Mouse (Mus musculus) stomach, postnatal 0 days (tissue): ENCODE data around the gene Lrrc17. TPM values are rescaled to one million over a fixed set of nuclear protein-coding genes. Genes with fewer than 3 reads are reported as not detected.

Experiments
- ATAC-seq: fragments of 200-750 bp; cut with Nextera tagmentation; 2 replicates; pipeline ENCODE4 v1.8.0; 2017; ENCODE audit not compliant: low FRiP score, low TSS enrichment
- DNase-seq: peaks from one replicate; pipeline ENCODE4 v3.0.0-alpha.2; 2016; ENCODE audit warnings: low spot score
- H3K27ac ChIP-seq: fragments of 300-500 bp; sonication (generic); replicated peaks from 2 replicates; pipeline ENCODE4 v1.5.1; 2014; ENCODE audit warnings: mild to moderate bottlenecking, control low read depth
- H3K27me3 ChIP-seq: fragments of 300-500 bp; sonication (generic); 2 replicates; pipeline ENCODE4 v1.6.1; 2014; ENCODE audit warnings: low read length; ENCODE audit not compliant: control insufficient read depth, insufficient read depth
- H3K36me3 ChIP-seq: fragments of 300-500 bp; sonication (generic); 2 replicates; pipeline ENCODE4 v1.6.1; 2014; ENCODE audit warnings: low read length, mixed read lengths; ENCODE audit not compliant: control insufficient read depth, insufficient read depth
- H3K4me1 ChIP-seq: fragments of 300-500 bp; sonication (generic); replicated peaks from 2 replicates; pipeline ENCODE4 v1.6.1; 2014; ENCODE audit warnings: antibody characterized with exemption; ENCODE audit not compliant: control insufficient read depth, insufficient read depth
- H3K4me2 ChIP-seq: fragments of 300-500 bp; sonication (generic); replicated peaks from 2 replicates; pipeline ENCODE4 v1.6.1; 2014; ENCODE audit warnings: low read depth, mild to moderate bottlenecking, control low read depth, moderate library complexity
- H3K4me3 ChIP-seq: fragments of 300-500 bp; sonication (generic); 2 replicates; pipeline ENCODE4 v1.5.1; 2014; ENCODE audit warnings: low read depth, low read length, control low read depth
- H3K9ac ChIP-seq: fragments of 300-500 bp; sonication (generic); 2 replicates; pipeline ENCODE4 v1.6.1; 2014; ENCODE audit warnings: mild to moderate bottlenecking, low read length, control low read depth, mixed read lengths
- H3K9me3 ChIP-seq: fragments of 300-500 bp; sonication (generic); 2 replicates; pipeline ENCODE4 v1.6.1; 2016; ENCODE audit warnings: low read length; ENCODE audit not compliant: control insufficient read depth
- CTCF ChIP-seq: IDR thresholded peaks from 2 replicates; pipeline ENCODE4 v1.5.1; 2016; ENCODE audit warnings: antibody characterized with exemption, low read depth, mild to moderate bottlenecking, moderate library complexity
- EP300 ChIP-seq: optimal IDR thresholded peaks from 2 replicates; pipeline ENCODE3; 2016; ENCODE audit warnings: antibody characterized with exemption
- WGBS: fragments of 180-500 bp; shearing (Covaris S2); extraction: QIAGEN DNeasy Blood & Tissue Kit; methylation state at CpG from one replicate; pipeline ENCODE4 v1.1.7; 2014; 5-methylcytosine and 5-hydroxymethylcytosine counted together
- polyA plus RNA-seq: library from polyadenylated mRNA; unstranded; fragments of >200 nt; fragmentation: Nextera tagmentation; extraction: Ambion mirVana; gene quantifications from 2 replicates; pipeline ENCODE4 v1.2.1, GENCODE M21; 2015

Gene Lrrc17
- polyA plus RNA-seq, 1 experiment from 2014 or later, result 18.5 TPM

DNA sequence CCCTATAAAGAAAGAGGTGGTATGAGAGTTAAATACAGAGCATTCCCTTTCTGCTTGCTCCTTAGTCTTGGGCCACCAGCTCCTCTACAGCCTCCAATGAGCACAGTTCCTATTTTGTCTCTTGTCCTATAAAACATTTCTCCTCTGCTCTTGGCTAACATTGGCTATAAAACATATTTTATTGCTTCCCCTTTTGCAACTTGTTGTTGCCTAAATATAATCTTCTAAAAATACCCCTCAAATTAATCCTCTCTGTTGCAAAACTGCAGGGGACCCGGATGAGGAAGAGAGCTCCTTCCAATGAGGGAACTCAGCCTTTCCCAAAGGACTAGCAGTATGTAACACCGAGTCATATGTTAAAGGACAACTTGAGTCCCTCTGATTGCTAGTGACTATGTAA is 20.6 kb downstream of the Lrrc17 start:
- Histone ChIP-seq H3K36me3 (peaks cover 2% of the 10 kb centered on the region; the same call in 1 of the 2 replicates), H3K9me3 (no peaks in the 10 kb centered on the region), H3K27me3 (no peaks in the 10 kb centered on the region), H3K4me1 (no peaks in the 10 kb centered on the region), H3K4me2 (no peak overlapping the region), H3K4me3 (no peak overlapping the region), H3K9ac (no peak overlapping the region), H3K27ac (no peak overlapping the region)
- TF ChIP-seq CTCF (no peak), EP300 (no peak)
- ATAC-seq, result no peak
- no peak for DNase-seq
- WGBS, result 75% methylated on average over 2 of the region's 2 CpGs

DNA sequence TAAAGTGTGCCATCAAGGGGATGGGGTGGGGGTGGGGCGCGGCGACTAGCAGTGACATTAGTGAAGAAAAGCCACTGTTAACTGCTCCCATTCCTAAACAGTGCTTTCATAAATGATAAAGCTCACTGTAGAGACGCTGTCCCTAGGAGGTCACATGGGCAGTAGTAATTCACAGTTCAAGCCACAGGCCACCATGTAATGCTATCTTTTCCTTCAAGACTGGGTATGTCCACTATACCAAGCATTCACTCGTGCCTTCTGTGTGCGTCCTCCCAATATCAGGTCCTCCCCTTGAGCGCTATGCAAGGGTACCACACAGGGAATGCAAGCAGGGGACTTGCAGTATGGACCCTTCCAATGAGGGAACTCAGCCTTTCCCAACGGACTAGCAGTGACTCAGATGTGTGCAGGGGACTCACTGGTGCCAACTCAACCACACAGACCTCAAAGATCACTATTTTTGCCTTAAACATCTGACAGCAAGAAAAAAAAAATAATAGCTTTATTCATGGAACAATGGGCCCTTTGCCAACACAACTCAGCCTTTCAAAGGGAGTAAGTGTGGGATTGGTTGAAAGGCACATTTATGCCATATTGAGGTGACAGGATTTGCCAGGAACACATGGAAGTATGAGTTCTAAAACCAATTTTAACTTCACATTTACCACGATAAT is 22.2 kb downstream of the Lrrc17 start:
- WGBS, result 88% methylated on average over 9 of the region's 9 CpGs
- ATAC-seq (no peak), DNase-seq (no peak)
- H3K4me1 ChIP-seq, result no peaks in the 10 kb centered on the region
- no peak overlapping the region for H3K9ac ChIP-seq
- H3K9me3 ChIP-seq, result no peaks in the 10 kb centered on the region
- H3K4me3 ChIP-seq, result no peak overlapping the region
- peaks cover 2% of the 10 kb centered on the region; the same call in 1 of the 2 replicates for H3K36me3 ChIP-seq
- no peak for TF ChIP-seq CTCF
- TF ChIP-seq EP300, result no peak
- no peaks in the 10 kb centered on the region for H3K27me3 ChIP-seq
- no peak overlapping the region for H3K4me2 ChIP-seq
- H3K27ac ChIP-seq, result no peak overlapping the region

DNA sequence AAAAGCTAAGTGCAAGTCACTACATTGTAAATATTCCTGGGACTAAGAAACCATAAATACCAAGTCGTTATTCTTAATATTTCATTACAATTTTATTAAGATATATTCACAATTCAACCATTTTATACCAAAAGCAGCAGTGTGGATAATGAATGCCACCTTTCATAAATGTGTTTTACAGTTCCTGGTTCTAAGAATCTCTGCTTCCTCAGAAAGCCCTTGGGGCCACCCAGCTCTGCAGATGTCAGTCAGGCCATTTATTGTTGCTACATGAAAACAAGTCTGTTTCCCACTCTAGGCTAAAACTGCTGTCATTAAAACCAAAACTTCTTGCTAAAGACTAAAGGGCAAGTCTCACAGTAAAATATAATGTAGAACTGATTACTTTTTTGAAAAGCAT is 24.4 kb downstream of the Lrrc17 start:
- no peaks in the 10 kb centered on the region for H3K36me3 ChIP-seq
- no peaks in the 10 kb centered on the region for H3K4me1 ChIP-seq
- no peak overlapping the region for H3K4me3 ChIP-seq
- no peak for TF ChIP-seq CTCF
- no peak for TF ChIP-seq EP300
- ATAC-seq (no peak), DNase-seq (no peak)
- H3K27ac ChIP-seq, result no peak overlapping the region
- 81% methylated on average over 1 of the region's 1 CpGs for whole genome bisulfite sequencing
- H3K27me3 ChIP-seq, result no peaks in the 10 kb centered on the region
- no peak overlapping the region for H3K4me2 ChIP-seq
- no peak overlapping the region for H3K9ac ChIP-seq
- H3K9me3 ChIP-seq, result no peaks in the 10 kb centered on the region

DNA sequence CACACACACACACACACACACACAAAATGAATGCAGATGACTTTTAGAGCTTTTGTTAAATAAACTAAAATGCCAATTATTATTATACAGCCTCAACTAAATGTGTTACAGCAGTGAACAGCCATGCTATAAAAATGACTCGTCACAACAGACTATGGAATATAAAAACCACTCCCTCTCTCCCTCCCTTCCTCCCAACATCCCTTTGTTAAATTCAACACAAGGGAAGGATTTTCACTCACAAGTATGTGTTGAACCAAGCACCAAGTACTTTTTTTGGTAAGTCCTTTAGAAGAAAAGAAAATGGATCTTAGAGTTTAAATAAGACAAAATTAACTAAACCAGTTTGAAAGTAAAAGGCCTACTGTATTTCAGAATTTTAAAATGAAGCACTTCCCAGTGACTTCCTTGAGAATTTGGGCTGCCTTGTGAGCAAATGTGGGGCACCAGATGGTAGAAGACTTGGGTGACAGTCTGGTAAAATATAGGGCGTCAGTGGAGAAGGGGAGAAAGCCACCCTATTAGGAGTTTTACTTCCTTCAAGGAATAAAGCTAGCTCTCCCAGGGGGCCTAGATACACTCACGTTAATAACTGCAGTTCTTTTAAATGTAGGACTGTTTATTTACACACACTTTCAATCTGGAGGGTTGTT is 29.5 kb downstream of the Lrrc17 start:
- TF ChIP-seq CTCF (no peak), EP300 (no peak)
- WGBS, result 67% methylated on average over 3 of the region's 3 CpGs
- Histone ChIP-seq H3K36me3 (no peaks in the 10 kb centered on the region), H3K27me3 (no peaks in the 10 kb centered on the region), H3K4me3 (no peak overlapping the region), H3K27ac (no peak overlapping the region), H3K9ac (no peak overlapping the region), H3K4me2 (no peak overlapping the region), H3K4me1 (no peaks in the 10 kb centered on the region), H3K9me3 (no peaks in the 10 kb centered on the region)
- no peak for ATAC-seq
- no peak for DNase-seq

DNA sequence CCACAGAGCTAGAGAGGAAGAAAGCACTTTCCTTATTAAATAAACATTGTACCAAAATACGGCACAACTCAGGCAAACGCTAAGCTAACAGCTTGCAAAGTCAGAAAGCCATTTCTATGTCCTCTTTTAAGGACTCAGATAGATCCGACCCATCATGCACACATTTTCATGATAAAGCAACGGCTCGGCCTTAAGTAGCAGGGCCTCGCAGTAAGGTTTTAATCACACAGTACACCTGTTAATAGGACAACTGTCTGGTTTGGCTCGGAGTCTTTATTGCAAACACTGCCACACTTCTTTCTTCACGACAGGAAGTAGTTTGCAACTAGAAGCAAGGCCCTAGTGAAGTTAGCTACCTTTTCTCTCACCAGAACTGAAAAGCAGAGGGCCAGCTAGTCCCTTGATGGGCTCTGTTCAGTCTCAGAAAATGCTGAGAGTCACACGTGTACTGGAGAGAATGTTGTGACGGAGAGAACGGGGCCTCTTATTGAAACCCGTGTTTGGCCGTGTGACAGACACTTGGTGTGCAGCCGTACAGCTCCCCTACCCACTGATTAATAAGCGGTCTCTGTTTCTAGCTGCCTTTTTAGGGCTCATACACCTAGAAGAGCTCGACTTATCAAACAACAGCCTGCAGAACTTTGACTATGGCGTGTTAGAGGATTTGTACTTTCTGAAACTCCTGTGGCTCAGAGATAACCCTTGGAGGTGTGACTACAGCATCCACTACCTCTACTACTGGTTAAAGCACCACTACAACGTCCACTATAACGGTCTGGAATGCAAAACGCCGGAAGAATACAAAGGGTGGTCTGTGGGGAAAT is 31.2 kb downstream of the Lrrc17 start:
- ATAC-seq (no peak), DNase-seq (no peak)
- Histone ChIP-seq H3K4me3 (no peak overlapping the region), H3K9ac (no peak overlapping the region), H3K9me3 (no peaks in the 10 kb centered on the region), H3K4me1 (no peaks in the 10 kb centered on the region), H3K36me3 (no peaks in the 10 kb centered on the region), H3K27ac (no peak overlapping the region), H3K4me2 (no peak overlapping the region), H3K27me3 (no peaks in the 10 kb centered on the region)
- TF ChIP-seq CTCF (no peak), EP300 (no peak)
- 63% methylated on average over 21 of the region's 21 CpGs for WGBS

DNA sequence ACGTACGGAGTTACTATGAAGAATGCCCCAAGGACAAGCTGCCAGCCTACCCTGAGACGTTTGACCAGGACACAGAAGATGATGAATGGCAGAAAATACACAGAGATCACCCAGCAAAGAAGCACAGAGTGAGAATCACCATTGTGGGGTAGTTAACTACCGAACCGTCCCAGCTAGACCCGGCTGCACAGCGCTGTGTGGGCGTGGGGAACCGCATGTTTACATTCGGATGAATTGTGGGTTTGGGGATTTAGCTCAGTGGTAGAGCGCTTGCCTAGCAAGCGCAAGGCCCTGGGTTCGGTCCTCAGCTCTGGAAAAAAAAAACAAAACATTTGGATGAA is 31.8 kb downstream of the Lrrc17 start:
- no peak overlapping the region for H3K4me3 ChIP-seq
- H3K4me2 ChIP-seq, result no peak overlapping the region
- H3K4me1 ChIP-seq, result no peaks in the 10 kb centered on the region
- H3K27me3 ChIP-seq, result no peaks in the 10 kb centered on the region
- no peak for TF ChIP-seq CTCF
- no peak for TF ChIP-seq EP300
- H3K9ac ChIP-seq, result no peak overlapping the region
- no peaks in the 10 kb centered on the region for H3K9me3 ChIP-seq
- ATAC-seq (no peak), DNase-seq (no peak)
- H3K36me3 ChIP-seq, result no peaks in the 10 kb centered on the region
- 70% methylated on average over 13 of the region's 13 CpGs for WGBS
- no peak overlapping the region for H3K27ac ChIP-seq
